23 mouse cellular contexts compared by ENCODE assay signal in genomic region chr7:96959168-96959567, GRCm38 (mm10). TPM values are rescaled to one million over a fixed set of nuclear protein-coding genes. Genes with fewer than 3 reads are reported as not detected.
DNase-seq lines count a peak whose midpoint lies in the region; ATAC-seq and TF ChIP-seq lines count a peak whose summit lies in the region.
"Had no signal": no experiment of that assay in that cellular context is flagged by ENCODE, and none has a peak within 500 bp of the region (broad histone marks: within the 10 kb centered on the region; RNA-seq: fewer than 3 reads in every experiment).

No protein-coding gene starts in this region.

- H3K9me3 ChIP-seq in heart, embryonic 10.5 days = no peaks in the 10 kb centered on the region
- H3K9me3 ChIP-seq in heart, embryonic 12.5 days (replicated peaks) = no peaks in the 10 kb centered on the region
- no peaks in the 10 kb centered on the region for H3K9me3 ChIP-seq in liver, embryonic 14.5 days (ENCODE audit: control insufficient read depth, low read length)
- no peaks in the 10 kb centered on the region for H3K9me3 ChIP-seq in forebrain, embryonic 13.5 days (replicated peaks)
- H3K9me3 ChIP-seq: hindbrain, embryonic 12.5 days; limb, embryonic 13.5 days; midbrain, embryonic 12.5 days had no signal

- peak; percentile 95 for TF ChIP-seq EP300 in liver, embryonic 14.5 days (IDR thresholded peaks at IDR 0.05; ENCODE audit: low read depth)

- no peak overlapping the region for H3K4me3 ChIP-seq in heart, embryonic 10.5 days
- H3K4me3 ChIP-seq in heart, embryonic 12.5 days = no peak overlapping the region
- no peak overlapping the region for H3K4me3 ChIP-seq in liver, embryonic 14.5 days (ENCODE audit: insufficient read depth in 1 of 2, low read depth in 2 of 2, low read length in 2 of 2)
- H3K4me3 ChIP-seq in forebrain, embryonic 13.5 days = no peak overlapping the region
- H3K4me3 ChIP-seq: hindbrain, embryonic 12.5 days; limb, embryonic 13.5 days; midbrain, embryonic 12.5 days had no signal

- H3K36me3 ChIP-seq in heart, embryonic 10.5 days = peaks cover 44% of the 10 kb centered on the region
- peaks cover 41% of the 10 kb centered on the region for H3K36me3 ChIP-seq in heart, embryonic 12.5 days
- peaks cover 25% of the 10 kb centered on the region for H3K36me3 ChIP-seq in liver, embryonic 14.5 days (replicated peaks; ENCODE audit: control insufficient read depth, insufficient read depth, low read depth)
- peaks cover 28% of the 10 kb centered on the region for H3K36me3 ChIP-seq in forebrain, embryonic 13.5 days (ENCODE audit: poor library complexity, severe bottlenecking)

- H3K4me2 ChIP-seq in heart, embryonic 12.5 days = no peak overlapping the region
- peak overlapping the region; percentile 47 for H3K4me2 ChIP-seq in liver, embryonic 14.5 days (ENCODE audit: low read depth)
- no peak overlapping the region for H3K4me2 ChIP-seq in forebrain, embryonic 13.5 days
- H3K4me2 ChIP-seq: hindbrain, embryonic 12.5 days; limb, embryonic 13.5 days; midbrain, embryonic 12.5 days had no signal

- H3K27me3 ChIP-seq in heart, embryonic 10.5 days (ENCODE audit: insufficient read depth, poor library complexity, severe bottlenecking) = no peaks in the 10 kb centered on the region
- no peaks in the 10 kb centered on the region for H3K27me3 ChIP-seq in heart, embryonic 12.5 days (replicated peaks)
- H3K27me3 ChIP-seq in liver, embryonic 14.5 days (ENCODE audit: control insufficient read depth, insufficient read depth, low read length) = no peaks in the 10 kb centered on the region
- no peaks in the 10 kb centered on the region for H3K27me3 ChIP-seq in forebrain, embryonic 13.5 days
- H3K27me3 ChIP-seq: hindbrain, embryonic 12.5 days; limb, embryonic 13.5 days; midbrain, embryonic 12.5 days had no signal

- WGBS in heart, embryonic 10.5 days = 84% methylated on average over 5 of the region's 5 CpGs
- 80% methylated on average over 5 of the region's 5 CpGs for WGBS in heart, embryonic 12.5 days
- 31% methylated on average over 5 of the region's 5 CpGs for WGBS in liver, embryonic 14.5 days (ENCODE audit: insufficient replicate concordance)
- 96% methylated on average over 5 of the region's 5 CpGs for WGBS in forebrain, embryonic 13.5 days

- ATAC-seq in heart, embryonic 12.5 days (ENCODE audit: insufficient number of reproducible peaks, low FRiP score) = no peak
- ATAC-seq in erythroid progenitor cell, adult 5-6 weeks (replicated peaks; ENCODE audit: low FRiP score, poor library complexity, severe bottlenecking) = peak; percentile 99
- peak; percentile 99 for ATAC-seq in liver, embryonic 14.5 days (ENCODE audit: insufficient read depth)
- peak; percentile 99 for ATAC-seq in megakaryocyte-erythroid progenitor cell, adult 5-6 weeks (replicated peaks; ENCODE audit: low FRiP score, low TSS enrichment, poor library complexity, severe bottlenecking)
- no peak for ATAC-seq in inflammation-experienced regulatory T-cells, adult 6 months
- ATAC-seq in forebrain, embryonic 13.5 days = no peak
- ATAC-seq: forebrain, postnatal 0 days had no signal

- peak; percentile 77 for DNase-seq in heart, embryonic 10.5 days (ENCODE audit: low spot score)
- peak; percentile 61 to 86 (median 65) for DNase-seq in liver, embryonic 14.5 days (ENCODE audit: low read depth in 3 of 3, low spot score in 3 of 3)
- DNase-seq in neural tube, embryonic 10.5 days (ENCODE audit: extremely low spot score, low spot score) = no peak
- DNase-seq: adrenal gland, postnatal 14 days; cerebellum, adult 11-12 months; cerebellum, postnatal 14 days; forebrain, postnatal 0 days; gastrocnemius, postnatal 25 days; heart, adult 18-20 months; kidney, adult 18-20 months; kidney, postnatal 4 days; layer of hippocampus, adult 9-11 months; right cerebral cortex, postnatal 14 days; thymus, adult 2 months had no signal

- H3K4me1 ChIP-seq in heart, embryonic 10.5 days = no peaks in the 10 kb centered on the region
- no peaks in the 10 kb centered on the region for H3K4me1 ChIP-seq in heart, embryonic 12.5 days (replicated peaks)
- peaks cover 19 to 21% of the 10 kb centered on the region in 2 experiments for H3K4me1 ChIP-seq in liver, embryonic 14.5 days (replicated peaks; ENCODE audit: control insufficient read depth in 2 of 2, insufficient read depth in 2 of 2, low read length in 1 of 2)
- no peaks in the 10 kb centered on the region for H3K4me1 ChIP-seq in forebrain, embryonic 13.5 days
- H3K4me1 ChIP-seq: hindbrain, embryonic 12.5 days; limb, embryonic 13.5 days; midbrain, embryonic 12.5 days had no signal

- TF ChIP-seq CTCF in liver, embryonic 14.5 days (IDR thresholded peaks at IDR 0.05; ENCODE audit: low read depth) = no peak

- H3K9ac ChIP-seq in heart, embryonic 12.5 days = no peak overlapping the region
- no peak overlapping the region for H3K9ac ChIP-seq in liver, embryonic 14.5 days (replicated peaks)
- H3K9ac ChIP-seq in forebrain, embryonic 13.5 days = no peak overlapping the region
- H3K9ac ChIP-seq: forebrain, postnatal 0 days; hindbrain, embryonic 12.5 days; limb, embryonic 13.5 days; midbrain, embryonic 12.5 days had no signal

- H3K27ac ChIP-seq in heart, embryonic 10.5 days = no peak overlapping the region
- H3K27ac ChIP-seq in heart, embryonic 12.5 days (ENCODE audit: poor library complexity, severe bottlenecking) = no peak overlapping the region
- H3K27ac ChIP-seq in liver, embryonic 14.5 days = peak overlapping the region; percentile 51
- no peak overlapping the region for H3K27ac ChIP-seq in forebrain, embryonic 13.5 days
- H3K27ac ChIP-seq: hindbrain, embryonic 12.5 days; limb, embryonic 13.5 days; macrophage; midbrain, embryonic 12.5 days had no signal

RNA-seq across cellular contexts. Expression of gene Nars2, which starts 7.9 kb away (rescaled TPM):
- polyA plus RNA-seq in heart, embryonic 10.5 days (2016; fragmentation: Nextera tagmentation; extraction: Ambion mirVana) = 22.1 and 22.5 TPM in 2 replicates
- 17.8 and 19.2 TPM in 2 replicates for polyA plus RNA-seq in heart, embryonic 12.5 days (2016; fragmentation: Nextera tagmentation; extraction: Ambion mirVana)
- total RNA-seq in erythroid progenitor cell, adult 5-6 weeks (2015; ENCODE audit: low replicate concordance) = 20.2 and 21.4 TPM in 2 replicates
- total RNA-seq in erythroid progenitor cell, adult 5-6 weeks (2017; ENCODE audit: low replicate concordance) = 28.9 and 38.5 TPM in 2 replicates
- 2.7 and 4.9 TPM in 2 replicates for polyA plus RNA-seq in liver, embryonic 14.5 days (2012; rRNA removed)
- polyA plus RNA-seq in liver, embryonic 14.5 days (2014; fragmentation: Nextera tagmentation; extraction: Ambion mirVana) = 16.1 and 16.9 TPM in 2 replicates
- 16.6 and 26.5 TPM in 2 replicates for total RNA-seq in megakaryocyte-erythroid progenitor cell, adult 5-6 weeks (2014; fragmentation: Nextera tagmentation)
- total RNA-seq in megakaryocyte-erythroid progenitor cell, adult 5-6 weeks (2017) = 11.8 and 14.0 TPM in 2 replicates
- 1 to 10 TPM; 7.2 to 9.7 (median 7.7) TPM for polyA plus RNA-seq in inflammation-experienced regulatory T-cells, adult 6 months (2017; shearing (Covaris generic))
- 19.9 and 21.7 TPM in 2 replicates for polyA plus RNA-seq in forebrain, embryonic 13.5 days (2015; fragmentation: Nextera tagmentation; extraction: Ambion mirVana)

Comparison
In these comparisons a context has a peak if more than half of its experiments do, and no peak if none do; other contexts are left out.
1. ATAC-seq: peak in erythroid progenitor cell, adult 5-6 weeks (single experiment), liver, embryonic 14.5 days (single experiment) and megakaryocyte-erythroid progenitor cell, adult 5-6 weeks (single experiment); none in heart, embryonic 12.5 days (single experiment), inflammation-experienced regulatory T-cells, adult 6 months (single experiment) and forebrain, embryonic 13.5 days (single experiment).